8 mouse cellular contexts compared by ENCODE assay signal in genomic region chr1:75445751-75446611, GRCm38 (mm10). TPM values are rescaled to one million over a fixed set of nuclear protein-coding genes. Genes with fewer than 3 reads are reported as not detected.
DNase-seq lines count a peak whose midpoint lies in the region; ATAC-seq and TF ChIP-seq lines count a peak whose summit lies in the region.

No protein-coding gene starts in this region.

- H3K4me1 ChIP-seq in intestine, postnatal 0 days (replicated peaks; ENCODE audit: control insufficient read depth, insufficient read depth, low read length): peaks cover 9% of the 10 kb centered on the region
- peaks cover 67% of the 10 kb centered on the region for H3K4me1 ChIP-seq in limb, embryonic 13.5 days
- H3K4me1 ChIP-seq in midbrain, embryonic 14.5 days (ENCODE audit: control insufficient read depth, insufficient read depth, low read length): peaks cover 86% of the 10 kb centered on the region

- H3K9me3 ChIP-seq in intestine, postnatal 0 days (ENCODE audit: control insufficient read depth): no peaks in the 10 kb centered on the region
- no peaks in the 10 kb centered on the region for H3K9me3 ChIP-seq in limb, embryonic 13.5 days
- H3K9me3 ChIP-seq in midbrain, embryonic 14.5 days (ENCODE audit: control insufficient read depth, low read length): no peaks in the 10 kb centered on the region

- peak; percentile 93 for TF ChIP-seq CTCF in intestine, postnatal 0 days (IDR thresholded peaks at IDR 0.05; ENCODE audit: low read depth)

- H3K4me3 ChIP-seq in intestine, postnatal 0 days (ENCODE audit: low read depth, low read length): no peak overlapping the region
- H3K4me3 ChIP-seq in limb, embryonic 13.5 days: peak overlapping the region; percentile 19; the same call in 1 of the 2 replicates
- peak overlapping the region; percentile 25 for H3K4me3 ChIP-seq in midbrain, embryonic 14.5 days (replicated peaks; ENCODE audit: low read depth, low read length)

- no peak overlapping the region for H3K27ac ChIP-seq in intestine, postnatal 0 days (ENCODE audit: low read depth, low read length)
- H3K27ac ChIP-seq in limb, embryonic 13.5 days: no peak overlapping the region
- peak overlapping the region; percentile 90 for H3K27ac ChIP-seq in midbrain, embryonic 14.5 days (replicated peaks; ENCODE audit: low read depth, low read length)

- DNase-seq in 3134 (ENCODE audit: extremely low read depth, insufficient read length, low spot score): peak; percentile 56
- peak; percentile 71 to 76 for DNase-seq in adrenal gland, adult 18-20 months (ENCODE audit: low spot score in 2 of 2)
- peak; percentile 84 for DNase-seq in embryo, embryonic 9.5 days (ENCODE audit: extremely low spot score)
- peak; percentile 97 for DNase-seq in heart, adult 11 months
- DNase-seq in midbrain, embryonic 14.5 days: peak; percentile 87
- peak; percentile 49 to 61 for DNase-seq in spleen, postnatal 36 days (ENCODE audit: low spot score in 2 of 2)

- peaks cover 51% of the 10 kb centered on the region for H3K27me3 ChIP-seq in intestine, postnatal 0 days (replicated peaks; ENCODE audit: control insufficient read depth, insufficient read depth, low read length)
- H3K27me3 ChIP-seq in limb, embryonic 13.5 days: peaks cover 81% of the 10 kb centered on the region
- H3K27me3 ChIP-seq in midbrain, embryonic 14.5 days (ENCODE audit: control insufficient read depth, insufficient read depth, low read length): peaks cover 5% of the 10 kb centered on the region; the same call in 1 of the 2 replicates

- H3K4me2 ChIP-seq in intestine, postnatal 0 days (replicated peaks; ENCODE audit: low read depth): peak overlapping the region; percentile 51
- H3K4me2 ChIP-seq in limb, embryonic 13.5 days (replicated peaks): peak overlapping the region; percentile 51
- peak overlapping the region; percentile 70 for H3K4me2 ChIP-seq in midbrain, embryonic 14.5 days (ENCODE audit: low read length)

- ATAC-seq in intestine, postnatal 0 days: peak; percentile 45; the same call in 1 of the 2 replicates
- ATAC-seq in limb, embryonic 13.5 days (ENCODE audit: low FRiP score, low read depth): no peak
- peak; percentile 15; the same call in 1 of the 2 replicates for ATAC-seq in midbrain, embryonic 14.5 days (ENCODE audit: low FRiP score, low TSS enrichment)

- H3K36me3 ChIP-seq in intestine, postnatal 0 days (ENCODE audit: control insufficient read depth, insufficient read depth): peaks cover 26% of the 10 kb centered on the region; the same call in 1 of the 2 replicates
- peaks cover 12% of the 10 kb centered on the region for H3K36me3 ChIP-seq in limb, embryonic 13.5 days
- no peaks in the 10 kb centered on the region for H3K36me3 ChIP-seq in midbrain, embryonic 14.5 days (ENCODE audit: control insufficient read depth, insufficient read depth, low read length)

- WGBS in intestine, postnatal 0 days: 1% methylated on average over 22 of the region's 22 CpGs
- 1% methylated on average over 22 of the region's 22 CpGs for whole genome bisulfite sequencing in limb, embryonic 13.5 days
- WGBS in midbrain, embryonic 14.5 days: 1% methylated on average over 22 of the region's 22 CpGs

- no peak overlapping the region for H3K9ac ChIP-seq in intestine, postnatal 0 days (ENCODE audit: low read depth, low read length)
- peak overlapping the region; percentile 31; the same call in 1 of the 2 replicates for H3K9ac ChIP-seq in limb, embryonic 13.5 days
- peak overlapping the region; percentile 48 for H3K9ac ChIP-seq in midbrain, embryonic 14.5 days (replicated peaks; ENCODE audit: low read length)

RNA-seq across cellular contexts. Expression of gene Asic4, which starts 4.3 kb away (rescaled TPM):
- 1 to 10 TPM; 5.1 to 8.1 TPM for total RNA-seq in adrenal gland, adult 18-20 months (2021)
- polyA plus RNA-seq in intestine, postnatal 0 days (2015; fragmentation: Nextera tagmentation; extraction: Ambion mirVana): 0.97 and 1.2 TPM in 2 replicates
- polyA plus RNA-seq in limb, embryonic 13.5 days (2015; fragmentation: Nextera tagmentation; extraction: Ambion mirVana): 0.65 and 0.80 TPM in 2 replicates
- 16.6 and 34.3 TPM in 2 replicates for polyA plus RNA-seq in midbrain, embryonic 14.5 days (2014; fragmentation: Nextera tagmentation; extraction: Ambion mirVana)

RNA-seq across cellular contexts. Expression of gene Gmppa, which starts 10.3 kb away (rescaled TPM):
- 10 to 100 TPM; 53.2 to 56.1 TPM for total RNA-seq in adrenal gland, adult 18-20 months (2021)
- polyA plus RNA-seq in intestine, postnatal 0 days (2015; fragmentation: Nextera tagmentation; extraction: Ambion mirVana): 121 and 124 TPM in 2 replicates
- 70.1 and 71.8 TPM in 2 replicates for polyA plus RNA-seq in limb, embryonic 13.5 days (2015; fragmentation: Nextera tagmentation; extraction: Ambion mirVana)
- polyA plus RNA-seq in midbrain, embryonic 14.5 days (2014; fragmentation: Nextera tagmentation; extraction: Ambion mirVana): 75.7 and 75.9 TPM in 2 replicates

RNA-seq across cellular contexts. Expression of gene Chpf, which starts 33.1 kb away (rescaled TPM):
- 10 to 100 TPM; 58.9 to 59.1 TPM for total RNA-seq in adrenal gland, adult 18-20 months (2021)
- polyA plus RNA-seq in intestine, postnatal 0 days (2015; fragmentation: Nextera tagmentation; extraction: Ambion mirVana): 21.8 and 22.3 TPM in 2 replicates
- 37.5 and 37.7 TPM in 2 replicates for polyA plus RNA-seq in limb, embryonic 13.5 days (2015; fragmentation: Nextera tagmentation; extraction: Ambion mirVana)
- polyA plus RNA-seq in midbrain, embryonic 14.5 days (2014; fragmentation: Nextera tagmentation; extraction: Ambion mirVana): 39.7 and 44.2 TPM in 2 replicates

RNA-seq across cellular contexts. Expression of gene Tmem198, which starts 33.4 kb away (rescaled TPM):
- 1 to 10 TPM; 3.5 to 6.2 TPM for total RNA-seq in adrenal gland, adult 18-20 months (2021)
- 1.3 and 1.6 TPM in 2 replicates for polyA plus RNA-seq in intestine, postnatal 0 days (2015; fragmentation: Nextera tagmentation; extraction: Ambion mirVana)
- 0.83 and 0.97 TPM in 2 replicates for polyA plus RNA-seq in limb, embryonic 13.5 days (2015; fragmentation: Nextera tagmentation; extraction: Ambion mirVana)
- polyA plus RNA-seq in midbrain, embryonic 14.5 days (2014; fragmentation: Nextera tagmentation; extraction: Ambion mirVana): 42.9 and 55.9 TPM in 2 replicates
